8 mouse cellular contexts compared by ENCODE assay signal in the genomic region with DNA sequence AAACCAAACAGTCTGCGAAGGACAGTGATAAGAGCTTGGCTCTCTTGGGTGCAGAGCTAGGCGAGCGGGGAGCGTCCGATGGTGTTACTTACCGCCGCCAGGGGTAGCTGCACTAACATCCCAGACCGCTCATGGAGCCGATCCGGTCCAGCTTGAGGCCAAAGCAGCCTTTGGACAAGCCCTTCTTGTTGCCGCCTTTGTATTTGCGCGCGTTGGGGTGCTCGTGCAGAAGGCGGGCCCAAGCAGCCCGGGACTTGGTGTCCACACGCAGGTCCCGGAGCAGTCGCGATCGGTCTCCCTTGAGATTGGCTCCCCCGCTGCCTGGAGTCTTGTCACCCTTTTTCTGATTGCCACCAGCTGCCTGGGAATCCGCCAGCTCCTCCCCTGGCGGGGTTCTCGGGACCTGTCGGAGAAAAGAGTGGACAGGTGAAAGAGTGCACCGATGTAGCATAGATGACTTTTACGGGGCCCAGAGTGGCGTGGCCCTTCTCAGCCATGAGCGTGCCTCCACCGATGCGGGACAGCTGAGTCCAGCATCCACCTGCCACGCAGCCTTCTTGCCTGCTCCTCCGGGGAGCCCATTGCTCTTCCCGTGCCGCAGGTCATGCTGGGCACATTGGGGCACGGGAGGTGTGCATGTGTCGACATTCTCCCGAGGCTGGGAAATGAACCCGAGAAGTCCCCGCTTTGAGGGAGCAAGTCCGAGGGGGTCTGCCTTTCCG. TPM values are rescaled to one million over a fixed set of nuclear protein-coding genes. Genes with fewer than 3 reads are reported as not detected.
DNase-seq lines count a peak whose midpoint lies in the region; ATAC-seq and TF ChIP-seq lines count a peak whose summit lies in the region.

No protein-coding gene starts in this region.

- H3K4me3 ChIP-seq in embryonic facial prominence, embryonic 14.5 days (ENCODE audit: low read depth, low read length), result peak overlapping the region; percentile 49
- peak overlapping the region; percentile 42 for H3K4me3 ChIP-seq in heart, adult 2 months
- H3K4me3 ChIP-seq in midbrain, embryonic 11.5 days (ENCODE audit: low read depth, low read length), result peak overlapping the region; percentile 42
- peak overlapping the region; percentile 62 for H3K4me3 ChIP-seq in small intestine, adult 2 months (ENCODE audit: low read depth, low read length)

- ATAC-seq in embryonic facial prominence, embryonic 14.5 days (ENCODE audit: low read depth), result peak; percentile 35
- ATAC-seq in midbrain, embryonic 11.5 days (ENCODE audit: low FRiP score), result peak; percentile 80

- 0 out of 2 replicates have a peak, but pooled peaks have one; percentile 24 for TF ChIP-seq EP300 in heart, adult 2 months (IDR thresholded peaks at IDR 0.05; ENCODE audit: insufficient read depth, low read depth, low read length)

- 0 out of 2 replicates have a peak, but pooled peaks cover 13% of the 10 kb centered on the region for H3K4me1 ChIP-seq in embryonic facial prominence, embryonic 14.5 days (ENCODE audit: control insufficient read depth, insufficient read depth, low read length)
- peaks cover 2% of the 10 kb centered on the region; the same call in 1 of the 2 replicates for H3K4me1 ChIP-seq in heart, adult 2 months (ENCODE audit: control insufficient read depth, insufficient read depth, low read length)
- H3K4me1 ChIP-seq in midbrain, embryonic 11.5 days (ENCODE audit: control insufficient read depth, insufficient read depth, low read length), result peaks cover 10% of the 10 kb centered on the region; the same call in 1 of the 2 replicates
- peaks cover 8% of the 10 kb centered on the region for H3K4me1 ChIP-seq in small intestine, adult 2 months (ENCODE audit: control insufficient read depth, insufficient read depth, insufficient read length, low read length)

- H3K36me3 ChIP-seq in embryonic facial prominence, embryonic 14.5 days (ENCODE audit: control insufficient read depth, insufficient read depth, low read length), result no peaks in the 10 kb centered on the region
- no peaks in the 10 kb centered on the region for H3K36me3 ChIP-seq in heart, adult 2 months (ENCODE audit: control insufficient read depth, insufficient read depth, low read length)
- H3K36me3 ChIP-seq in midbrain, embryonic 11.5 days (ENCODE audit: control insufficient read depth, insufficient read depth, low read length), result no peaks in the 10 kb centered on the region
- no peaks in the 10 kb centered on the region for H3K36me3 ChIP-seq in small intestine, adult 2 months (ENCODE audit: control insufficient read depth, insufficient read depth, low read length)

- WGBS in embryonic facial prominence, embryonic 14.5 days, result 1% methylated on average over 39 of the region's 44 CpGs
- 2% methylated on average over 44 of the region's 44 CpGs for WGBS in heart, adult 2 months
- 1% methylated on average over 44 of the region's 44 CpGs for WGBS in midbrain, embryonic 11.5 days
- WGBS in small intestine, adult 2 months, result under 1% methylated on average over 44 of the region's 44 CpGs

- no peaks in the 10 kb centered on the region for H3K9me3 ChIP-seq in embryonic facial prominence, embryonic 14.5 days (ENCODE audit: control insufficient read depth, low read length)
- no peaks in the 10 kb centered on the region for H3K9me3 ChIP-seq in midbrain, embryonic 11.5 days (ENCODE audit: control insufficient read depth, low read length)

- no peak for TF ChIP-seq POLR2A in heart, adult 2 months (IDR thresholded peaks at IDR 0.05; ENCODE audit: insufficient read depth, low read depth, low read length)
- TF ChIP-seq POLR2A in small intestine, adult 2 months (IDR thresholded peaks at IDR 0.05; ENCODE audit: low read depth, low read length), result no peak

- peak overlapping the region; percentile 58 for H3K9ac ChIP-seq in embryonic facial prominence, embryonic 14.5 days (ENCODE audit: low read depth, low read length)
- H3K9ac ChIP-seq in heart, adult 2 months (ENCODE audit: low read depth, low read length), result no peak overlapping the region
- H3K9ac ChIP-seq in midbrain, embryonic 11.5 days (ENCODE audit: low read length), result peak overlapping the region; percentile 44

- H3K79me2 ChIP-seq in heart, adult 2 months (replicated peaks; ENCODE audit: control insufficient read depth, insufficient read depth, low read length), result no peaks in the 10 kb centered on the region

- H3K27me3 ChIP-seq in embryonic facial prominence, embryonic 14.5 days (replicated peaks; ENCODE audit: control insufficient read depth, insufficient read depth, low read length), result peaks cover 43% of the 10 kb centered on the region
- H3K27me3 ChIP-seq in heart, adult 2 months (ENCODE audit: control insufficient read depth, insufficient read depth, low read length), result peaks cover 5% of the 10 kb centered on the region
- peaks cover 25% of the 10 kb centered on the region for H3K27me3 ChIP-seq in midbrain, embryonic 11.5 days (ENCODE audit: control insufficient read depth, insufficient read depth, low read length)
- H3K27me3 ChIP-seq in small intestine, adult 2 months (ENCODE audit: control insufficient read depth, insufficient read depth, low read length), result peaks cover 17% of the 10 kb centered on the region

- intact Hi-C loops in heart, adult 2 months (cut with DNase I), result loop anchor here (1.0 to 5.0 kb wide), 3 partner anchors 298 to 518 kb away; no protein-coding TSS in a partner anchor
- intact Hi-C loops in left cerebral cortex, postnatal 36 days (cut with DNase I), result loop anchor here (1.0 to 5.0 kb wide), 2 partner anchors 373 to 518 kb away; no protein-coding TSS in a partner anchor

- peak; percentile 23 to 65 for DNase-seq in spleen, postnatal 4 days (ENCODE audit: low spot score in 2 of 2)
- no peak for DNase-seq in spleen, postnatal 14 days (ENCODE audit: low spot score in 2 of 2)
- DNase-seq in embryonic facial prominence, embryonic 14.5 days (ENCODE audit: low spot score), result peak; percentile 91
- peak; percentile 66 to 68 for DNase-seq in heart, adult 2 months
- DNase-seq in kidney, adult 11 months, result peak; percentile 56
- peak; percentile 66 to 73 for DNase-seq in left cerebral cortex, postnatal 36 days (ENCODE audit: low spot score in 2 of 2)
- DNase-seq in midbrain, embryonic 11.5 days (ENCODE audit: low spot score, missing footprints), result peak; percentile 93

- peak; percentile 84 for TF ChIP-seq CTCF in heart, adult 2 months (IDR thresholded peaks at IDR 0.05)
- peak; percentile 73 for TF ChIP-seq CTCF in small intestine, adult 2 months (IDR thresholded peaks at IDR 0.05; ENCODE audit: extremely low read depth, insufficient read length, insufficient replicate concordance, low read depth, low read length)

- peak overlapping the region; percentile 83 for H3K4me2 ChIP-seq in embryonic facial prominence, embryonic 14.5 days (ENCODE audit: low read depth, low read length)
- peak overlapping the region; percentile 74 for H3K4me2 ChIP-seq in midbrain, embryonic 11.5 days

- no peak overlapping the region for H3K27ac ChIP-seq in embryonic facial prominence, embryonic 14.5 days (replicated peaks; ENCODE audit: low read depth, low read length)
- no peak overlapping the region for H3K27ac ChIP-seq in heart, adult 2 months
- H3K27ac ChIP-seq in midbrain, embryonic 11.5 days (ENCODE audit: low read depth, low read length), result no peak overlapping the region
- no peak overlapping the region for H3K27ac ChIP-seq in small intestine, adult 2 months (ENCODE audit: insufficient read depth, low read depth, low read length)

RNA-seq across cellular contexts. Expression of a gene that starts 0.7 kb away (rescaled TPM):
- 7.4 and 10.5 TPM in 2 replicates for polyA plus RNA-seq in embryonic facial prominence, embryonic 14.5 days (2014; fragmentation: Nextera tagmentation; extraction: Ambion mirVana)
- total RNA-seq in heart, adult 2 months (2021), result not detected
- 0.14 TPM in 1 of 2 replicates, not detected in the other for polyA plus RNA-seq in heart, adult 2 months (2012; rRNA removed)
- total RNA-seq in left cerebral cortex, postnatal 36 days (2021), result 10 to 100 TPM; 10.8 to 18.4 TPM
- 0.86 and 0.99 TPM in 2 replicates for polyA plus RNA-seq in midbrain, embryonic 11.5 days (2014; fragmentation: Nextera tagmentation; extraction: Ambion mirVana)
- 0.18 TPM in 1 of 2 replicates, not detected in the other for polyA plus RNA-seq in small intestine, adult 2 months (2012; rRNA removed)

RNA-seq across cellular contexts. Expression of a gene that starts 33.9 kb away (rescaled TPM):
- polyA plus RNA-seq in embryonic facial prominence, embryonic 14.5 days (2014; fragmentation: Nextera tagmentation; extraction: Ambion mirVana), result 21.2 and 22.4 TPM in 2 replicates
- total RNA-seq in heart, adult 2 months (2021), result 10 to 100 TPM in 1 of 2 experiments, 1 to 10 TPM in 1; 9.0 to 10.2 TPM
- polyA plus RNA-seq in heart, adult 2 months (2012; rRNA removed), result 7.8 and 11.1 TPM in 2 replicates
- total RNA-seq in left cerebral cortex, postnatal 36 days (2021), result 10 to 100 TPM; 27.2 to 28.4 TPM
- polyA plus RNA-seq in midbrain, embryonic 11.5 days (2014; fragmentation: Nextera tagmentation; extraction: Ambion mirVana), result 31.9 and 34.3 TPM in 2 replicates
- 4.6 and 9.1 TPM in 2 replicates for polyA plus RNA-seq in small intestine, adult 2 months (2012; rRNA removed)

Comparison
In these comparisons a context has a peak if more than half of its experiments do, and no peak if none do; other contexts are left out.
1. DNase-seq: peak in spleen, postnatal 4 days (2 of 2), embryonic facial prominence, embryonic 14.5 days (single experiment), heart, adult 2 months (2 of 2), kidney, adult 11 months (single experiment), left cerebral cortex, postnatal 36 days (2 of 2) and midbrain, embryonic 11.5 days (single experiment); none in spleen, postnatal 14 days (0 of 2).
2. Peak in every context shown above with its lines, with median percentiles within 50 percentile points of each other: H3K4me3 ChIP-seq.